Mouse (Mus musculus) adrenal gland, postnatal 14 days (tissue): ENCODE results near the gene Islr2. TPM values are rescaled to one million over a fixed set of nuclear protein-coding genes. Genes with fewer than 3 reads are reported as not detected.

Source experiments
- DNase-seq: peaks from one replicate; pipeline ENCODE4 v3.0.0; 2021; ENCODE audit warnings: mixed read lengths
- total RNA-seq: library from RNA; stranded (reverse); gene quantifications from 2 replicates; pipeline ENCODE4 v1.2.3, GENCODE M21; 2021

Gene Islr2
- total RNA-seq, 1 experiment from 2014 or later, result 2.2 TPM

DNA sequence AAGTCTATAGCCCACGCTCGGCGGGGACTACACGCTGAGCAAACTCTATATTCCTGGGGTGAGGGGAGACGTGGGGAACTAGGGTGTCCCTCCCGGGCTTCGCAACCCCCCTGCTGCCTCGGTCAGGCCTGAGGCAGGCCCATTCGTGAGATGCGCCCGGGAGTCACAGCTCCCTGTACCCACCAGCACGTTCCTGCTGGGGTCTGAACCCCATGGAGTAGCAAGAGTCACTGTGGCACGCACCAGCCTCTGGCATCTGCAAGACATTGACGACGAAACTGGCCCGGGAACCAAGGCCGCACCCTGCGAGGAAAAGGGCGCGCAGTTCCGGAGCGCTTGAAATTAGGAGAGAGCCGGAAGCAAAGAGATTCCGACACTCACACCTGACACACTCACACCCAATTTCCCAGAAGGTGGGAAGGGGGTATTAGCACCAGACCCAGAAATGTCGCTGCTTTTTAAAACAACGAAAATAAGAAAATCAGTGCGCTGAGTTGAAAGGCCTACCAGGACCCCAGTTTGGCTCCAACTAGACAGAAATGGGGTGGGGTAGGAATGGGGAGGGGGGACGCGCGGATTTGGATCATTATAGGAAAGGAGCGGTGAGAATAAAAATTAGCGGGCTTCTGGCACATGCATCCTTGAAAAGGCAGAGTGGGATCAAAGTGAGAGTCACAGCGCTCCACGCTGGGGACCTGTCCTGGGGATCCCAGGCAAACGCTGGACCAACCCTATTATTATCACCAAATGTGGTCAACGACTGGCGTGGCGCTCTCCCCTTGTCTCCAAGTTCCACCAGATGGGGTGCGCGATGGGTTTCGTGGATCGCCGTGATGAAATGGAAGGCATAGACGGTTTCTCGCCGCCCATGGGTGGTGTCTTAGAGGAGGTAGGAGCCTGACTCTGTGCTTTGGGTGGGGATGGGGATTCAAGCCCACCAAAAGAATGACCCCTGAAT is 7.2 kb downstream of the Islr2 start:
- DNase-seq, result peak; percentile 51

GRCm38 (mm10) chr9:58196141-58196540 is 8.0 kb downstream of the Islr2 start:
- no peak for DNase-seq

DNA sequence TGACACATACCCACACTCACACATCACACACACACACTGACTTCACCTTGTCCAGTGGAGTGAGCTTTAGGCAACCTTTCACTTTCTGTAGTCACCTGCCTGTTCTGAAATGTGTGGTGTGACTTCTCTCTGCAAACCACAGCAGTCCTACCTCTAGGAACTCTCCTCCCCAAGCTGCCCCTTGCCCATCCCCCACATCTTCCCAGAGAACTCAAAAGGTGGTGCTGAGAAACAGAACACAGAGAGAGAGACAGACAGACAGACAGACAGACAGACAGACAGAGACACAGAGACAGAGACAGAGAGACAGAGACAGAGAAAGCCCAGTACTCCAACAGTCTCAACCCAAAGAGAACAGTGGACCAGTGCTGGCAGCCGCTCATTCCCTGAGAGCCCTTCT is 8.4 kb downstream of the Islr2 start:
- no peak for DNase-seq

DNA sequence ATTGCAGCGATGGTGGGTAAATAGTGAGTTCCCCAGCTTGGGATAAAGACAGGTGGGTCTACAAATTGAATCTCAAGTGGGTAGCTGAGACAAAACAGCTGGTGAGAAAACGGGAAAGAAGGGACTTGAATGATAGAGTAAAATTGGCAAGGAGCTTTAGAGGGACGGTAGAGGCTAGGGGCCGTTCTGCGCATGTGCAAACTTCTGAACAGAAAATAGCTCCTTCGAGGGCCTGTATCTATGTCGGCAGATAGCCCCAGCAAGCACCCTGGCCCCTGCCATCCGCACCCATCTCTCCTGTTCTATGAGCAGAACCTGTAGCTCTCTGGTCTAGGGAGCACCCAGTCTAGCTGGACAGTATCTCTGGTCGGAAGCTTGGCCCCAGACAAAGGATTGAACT is 9.9 kb downstream of the Islr2 start:
- DNase-seq, result no peak

DNA sequence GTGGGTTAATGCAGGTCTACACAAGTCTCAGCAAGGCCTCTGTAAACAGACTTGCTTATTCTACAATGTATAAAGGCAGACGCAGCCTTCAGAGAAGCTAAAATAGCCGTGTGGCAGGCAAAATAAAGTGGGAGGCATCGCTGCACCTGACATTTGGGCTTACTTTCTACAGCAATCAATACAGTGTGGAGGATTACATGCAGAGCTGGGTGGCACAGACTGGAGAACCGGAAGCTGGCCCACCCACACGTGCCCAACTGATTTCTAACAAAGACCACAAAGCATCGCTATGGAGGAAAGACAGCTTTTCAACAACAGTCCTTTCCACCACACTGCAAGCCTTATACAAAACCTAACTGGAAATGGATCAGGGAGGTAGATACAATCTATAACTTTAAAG is 19.7 kb downstream of the Islr2 start:
- DNase-seq, result no peak

DNA sequence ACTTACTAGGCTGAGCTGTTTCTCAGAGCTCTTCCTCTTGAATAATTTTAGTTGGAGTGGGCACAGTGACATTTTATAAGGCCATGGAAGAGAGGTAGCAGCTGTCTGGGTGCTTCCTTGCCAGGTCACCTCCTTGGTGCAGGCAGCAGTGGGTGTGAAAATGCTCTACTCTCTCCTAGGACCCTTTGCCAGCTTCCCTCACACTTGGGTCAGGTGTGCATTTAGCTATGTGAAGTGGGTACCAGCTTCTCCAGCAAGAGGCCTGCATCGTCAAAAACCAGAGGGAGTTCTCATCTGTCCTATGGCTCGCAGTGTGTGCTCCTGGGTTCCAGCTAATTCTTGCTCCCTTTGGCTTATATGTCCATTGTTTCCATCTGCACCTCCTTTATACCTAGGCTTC is 24.7 kb downstream of the Islr2 start:
- no peak for DNase-seq

- no peak for DNase-seq
Observed at GRCm38 (mm10) chr9:58177165-58177564, 27.0 kb downstream of the Islr2 start.

DNA sequence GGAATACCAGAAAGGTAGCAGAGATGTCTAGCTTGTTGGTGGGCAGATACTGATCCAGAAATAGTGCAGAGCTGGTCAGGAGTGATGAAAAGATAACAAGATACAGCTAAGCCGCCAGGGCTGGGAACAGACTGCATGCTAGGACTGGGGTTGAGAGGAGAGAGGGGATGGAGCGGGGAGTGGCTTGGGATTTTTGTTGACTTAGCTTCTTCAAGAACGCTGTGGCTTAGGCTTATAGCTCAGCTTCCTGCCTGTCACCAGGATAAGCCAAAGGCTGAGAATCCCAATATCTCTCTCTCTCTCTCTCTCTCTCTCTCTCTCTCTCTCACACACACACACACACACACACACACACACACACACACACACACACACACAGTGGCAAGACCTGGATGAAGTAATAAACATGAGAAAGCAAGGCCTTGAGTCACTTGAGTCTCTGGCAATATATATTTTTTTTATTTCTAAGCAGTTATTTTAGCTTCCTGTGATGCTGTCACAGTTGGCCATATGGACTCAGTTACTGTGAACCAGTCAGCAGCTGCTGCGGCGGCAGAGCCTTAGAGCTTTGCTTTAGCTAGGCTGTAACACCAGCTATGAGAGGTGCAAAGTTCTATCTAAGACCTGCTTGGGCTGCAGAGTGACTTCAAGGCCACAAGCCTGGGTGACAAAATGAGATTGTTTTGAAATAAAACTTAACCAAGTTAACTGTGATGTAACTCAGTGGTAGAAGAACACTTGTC is 28.2 kb downstream of the Islr2 start:
- peak; percentile 21 for DNase-seq

GRCm38 (mm10) chr9:58174818-58175251 is 29.3 kb downstream of the Islr2 start:
- no peak for DNase-seq

DNA sequence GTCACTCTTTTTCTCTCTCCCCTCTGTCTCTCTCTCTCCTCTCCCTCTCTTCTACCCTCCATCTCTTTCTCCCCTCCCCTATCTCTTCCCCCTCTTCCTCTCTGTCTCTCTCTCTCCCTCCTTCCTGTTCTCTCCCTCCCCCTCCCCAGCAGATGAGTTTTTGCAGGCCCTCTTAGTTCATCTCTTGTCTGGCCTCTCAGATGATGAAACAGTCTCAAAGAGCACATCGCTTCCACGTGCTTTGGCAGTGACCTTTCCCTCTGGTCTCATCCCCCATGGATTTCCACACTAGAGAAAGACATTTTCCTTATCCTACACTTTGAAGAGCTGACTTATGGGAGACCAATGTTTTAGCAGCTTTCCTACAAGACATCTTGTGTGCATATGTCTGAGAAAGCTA is 31.3 kb downstream of the Islr2 start:
- no peak for DNase-seq

DNA sequence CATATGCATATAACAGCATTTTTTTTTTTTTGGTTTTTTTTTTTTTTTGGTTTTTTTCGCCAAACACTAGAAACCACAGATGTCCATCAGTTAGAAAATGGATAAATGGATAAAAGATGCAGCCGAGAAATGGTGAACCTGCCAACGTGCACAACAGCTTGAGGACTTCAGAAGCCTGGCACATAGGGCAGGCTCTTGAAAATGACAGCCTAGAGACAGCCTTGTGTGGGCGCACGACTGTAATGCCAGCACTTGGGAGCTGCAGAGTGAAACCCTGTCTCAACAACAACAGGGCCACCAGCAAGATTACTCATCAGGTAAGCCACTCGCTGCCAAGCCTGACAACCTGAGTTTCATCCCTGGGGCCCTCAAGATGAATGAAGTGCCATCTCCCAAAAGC is 34.7 kb downstream of the Islr2 start:
- no peak for DNase-seq

DNA sequence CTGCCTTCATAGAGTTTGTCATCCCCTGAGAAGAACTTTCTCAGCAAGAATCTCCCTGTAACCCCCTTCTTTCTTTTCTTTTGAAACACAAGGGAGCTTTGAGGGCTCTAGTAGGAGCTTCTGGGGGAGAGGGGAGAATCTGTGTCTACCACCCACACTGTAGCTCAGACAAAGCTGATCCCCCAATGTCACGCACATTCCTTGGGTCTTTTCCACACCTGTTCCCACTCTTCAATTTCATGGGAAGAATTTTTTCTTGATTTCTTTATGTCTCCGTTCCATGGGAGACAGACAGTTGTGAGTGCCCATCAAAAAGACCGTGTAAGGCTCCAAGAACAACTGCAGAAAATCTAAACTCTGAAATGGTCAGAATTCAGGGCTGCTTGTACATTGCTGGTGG is 35.2 kb downstream of the Islr2 start:
- no peak for DNase-seq

DNA sequence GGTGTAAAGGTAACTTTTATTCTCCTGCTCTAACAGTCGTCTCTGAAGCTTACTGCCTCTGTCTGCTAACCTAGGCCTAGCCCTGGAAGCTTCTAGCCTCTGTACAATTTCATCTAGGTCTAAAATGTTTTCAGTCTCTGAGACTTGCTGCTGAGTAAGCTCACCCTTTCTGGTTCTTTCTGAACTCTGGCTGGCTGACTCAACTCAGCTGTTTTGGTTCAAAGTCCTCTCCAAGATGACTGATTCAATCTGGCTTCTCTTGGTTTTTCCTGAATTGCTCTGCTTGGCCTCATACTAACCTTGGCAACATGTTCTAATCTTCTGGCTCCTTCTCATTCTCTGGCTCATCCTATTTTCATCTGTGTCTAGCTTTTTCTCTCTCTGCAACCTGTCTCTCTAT is 38.3 kb downstream of the Islr2 start:
- DNase-seq, result no peak

GRCm38 (mm10) chr9:58163146-58163545 is 41.0 kb downstream of the Islr2 start:
- DNase-seq, result peak; percentile 58

DNA sequence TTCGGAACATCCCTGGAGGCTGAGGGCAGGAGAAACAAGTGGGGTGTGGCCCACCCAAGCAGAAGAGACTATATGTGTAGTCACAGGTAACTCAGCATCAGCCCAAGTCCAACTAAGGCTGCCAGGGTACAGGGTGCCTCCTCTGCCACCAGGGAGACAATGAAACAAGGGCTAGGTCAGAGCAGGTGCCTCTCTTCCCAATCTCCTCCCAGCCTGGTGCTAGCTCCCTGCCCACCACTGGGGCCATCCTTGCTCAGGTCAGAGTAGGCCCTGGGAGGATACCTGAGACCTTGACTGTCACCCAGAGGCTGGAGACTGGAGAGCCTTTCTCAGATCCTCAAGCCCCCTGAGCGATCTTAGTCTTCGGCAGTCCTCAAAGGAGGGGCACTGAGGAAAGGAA is 41.9 kb downstream of the Islr2 start:
- DNase-seq, result no peak

GRCm38 (mm10) chr9:58160315-58160714 is 43.8 kb downstream of the Islr2 start:
- DNase-seq, result no peak

GRCm38 (mm10) chr9:58159855-58160254 is 44.3 kb downstream of the Islr2 start:
- DNase-seq, result no peak

GRCm38 (mm10) chr9:58158541-58159311 is 45.4 kb downstream of the Islr2 start:
- DNase-seq, result peak; percentile 20

DNA sequence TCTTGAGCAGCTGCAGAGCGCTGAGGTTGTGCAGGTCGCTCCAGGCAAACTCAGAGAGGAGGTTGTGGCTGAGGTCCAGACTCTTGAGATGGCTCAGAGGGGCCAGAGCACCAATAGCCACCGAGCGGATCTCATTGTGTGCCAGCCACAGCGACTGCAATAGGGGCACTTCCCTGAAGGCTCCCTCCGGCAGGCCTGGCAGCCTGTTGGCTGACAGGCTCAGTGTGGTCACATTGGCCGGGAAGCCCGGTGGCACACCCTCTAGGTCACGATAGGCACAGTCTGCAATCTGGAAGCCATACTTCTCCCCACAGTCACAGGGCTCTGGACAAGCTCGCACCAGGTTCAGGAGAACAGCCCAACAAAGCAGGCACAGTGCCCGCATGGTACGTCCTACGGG is 46.3 kb downstream of the Islr2 start:
- no peak for DNase-seq

DNA sequence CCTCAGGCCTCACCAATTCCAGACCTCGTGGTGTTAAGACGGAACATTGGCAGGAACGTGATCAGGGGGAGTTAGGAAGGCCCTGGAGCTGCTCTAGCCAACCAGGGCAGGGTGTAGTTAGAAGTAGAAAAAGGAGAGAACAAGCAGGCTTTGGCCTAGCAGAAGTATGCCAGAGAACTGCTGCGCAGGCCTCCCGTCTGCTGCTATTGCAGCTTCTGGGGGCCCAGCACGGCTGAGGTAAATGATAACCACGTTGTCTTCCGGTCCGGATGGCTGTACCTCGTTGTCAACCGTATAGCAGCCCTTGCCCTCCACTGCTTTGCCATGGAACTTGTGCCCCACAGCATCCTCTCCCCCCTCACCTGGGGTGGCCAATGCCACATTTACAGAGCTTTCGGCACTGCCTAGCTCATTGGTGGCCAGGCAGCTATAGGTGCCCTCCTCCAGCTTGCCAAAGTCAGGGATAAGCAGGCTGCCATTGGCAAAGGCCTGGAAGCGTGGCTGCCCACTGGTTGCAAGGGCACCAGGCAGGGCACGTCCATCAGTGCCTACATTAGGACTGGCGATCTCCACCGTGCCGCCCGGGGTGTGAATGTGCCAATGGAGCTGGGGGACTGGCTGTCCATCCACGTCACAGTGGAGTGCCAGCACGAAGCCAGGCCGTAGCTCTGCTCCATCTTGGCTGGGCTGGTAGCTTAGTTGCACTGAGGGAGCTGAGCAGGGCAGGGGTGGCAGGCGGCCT is 47.1 kb downstream of the Islr2 start:
- no peak for DNase-seq

- DNase-seq, result peak; percentile 53
Observed at GRCm38 (mm10) chr9:58155366-58155765, 48.8 kb downstream of the Islr2 start.

GRCm38 (mm10) chr9:58153095-58153494 is 51.0 kb downstream of the Islr2 start:
- peak; percentile 40 for DNase-seq
